Mouse (Mus musculus): ENCODE results near the gene Klhl35. TPM values are rescaled to one million over a fixed set of nuclear protein-coding genes. Genes with fewer than 3 reads are reported as not detected.

Klhl35 gene
- polyA plus RNA-seq (2017; shearing (Covaris generic)) = not detected

DNA sequence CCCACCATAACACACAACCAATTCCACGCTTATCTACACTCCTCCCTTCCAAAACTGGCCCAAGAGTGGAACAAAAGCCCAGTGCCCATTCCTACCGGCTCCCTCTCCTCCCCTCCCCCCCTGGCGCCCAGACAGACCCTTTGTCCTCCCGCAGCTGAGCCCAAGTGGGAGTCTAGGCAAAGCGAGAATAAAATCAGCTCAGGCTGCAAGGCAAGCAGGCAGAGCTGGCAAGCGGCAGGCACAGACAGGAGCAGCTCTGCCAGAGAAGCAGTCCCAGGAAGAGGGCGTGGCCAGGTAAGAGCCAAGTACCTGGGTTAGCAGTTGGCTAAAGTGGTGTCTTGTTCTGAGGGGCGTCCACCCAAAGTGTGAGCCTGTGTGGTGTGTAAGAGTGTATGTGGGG lies at the start of gene Klhl35:
Gene Klhl35 (plus strand): TSS at position 194 of the 400 bp plus-strand sequence.
- no peak for ATAC-seq

DNA sequence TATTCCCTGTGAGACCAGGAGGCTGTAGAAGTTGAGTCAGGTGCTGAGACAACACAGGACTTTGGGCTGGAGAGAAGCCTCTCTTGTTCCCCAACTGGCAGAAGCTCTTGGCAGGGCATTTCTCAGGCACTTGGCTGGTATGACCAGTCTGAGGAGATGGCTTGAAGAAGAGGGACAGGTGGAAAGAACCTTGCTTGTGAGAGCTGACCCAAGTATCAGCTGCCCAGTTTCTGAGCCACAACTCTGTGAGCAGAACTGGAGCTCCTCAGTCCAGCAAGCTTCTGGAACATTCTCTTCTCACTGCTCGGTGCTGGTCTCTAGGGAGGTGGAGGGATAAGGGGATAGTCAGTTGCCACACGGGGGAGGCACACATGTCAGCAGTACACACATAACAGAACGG lies 46.5 kb upstream of the Klhl35 start:
- ATAC-seq = no peak

DNA sequence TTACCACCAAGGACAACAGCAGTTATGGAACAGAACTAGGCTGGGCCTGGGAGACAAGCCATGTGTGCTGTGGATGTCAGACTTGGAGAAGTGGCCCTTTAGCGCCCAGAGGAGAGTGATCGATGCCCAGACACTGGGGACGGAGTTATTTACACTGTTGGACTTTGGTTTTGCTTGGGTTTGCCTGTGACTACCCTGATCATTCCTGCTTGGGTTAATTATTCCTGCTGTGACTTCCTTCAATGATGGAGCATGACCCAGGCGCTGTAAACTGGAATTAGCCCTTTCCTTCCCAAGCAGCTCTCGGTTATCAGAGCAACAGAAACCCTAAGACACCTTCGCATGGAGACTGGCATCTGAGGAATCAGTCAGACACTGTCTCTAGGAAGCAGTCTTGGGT lies 44.8 kb upstream of the Klhl35 start:
- ATAC-seq = no peak

DNA sequence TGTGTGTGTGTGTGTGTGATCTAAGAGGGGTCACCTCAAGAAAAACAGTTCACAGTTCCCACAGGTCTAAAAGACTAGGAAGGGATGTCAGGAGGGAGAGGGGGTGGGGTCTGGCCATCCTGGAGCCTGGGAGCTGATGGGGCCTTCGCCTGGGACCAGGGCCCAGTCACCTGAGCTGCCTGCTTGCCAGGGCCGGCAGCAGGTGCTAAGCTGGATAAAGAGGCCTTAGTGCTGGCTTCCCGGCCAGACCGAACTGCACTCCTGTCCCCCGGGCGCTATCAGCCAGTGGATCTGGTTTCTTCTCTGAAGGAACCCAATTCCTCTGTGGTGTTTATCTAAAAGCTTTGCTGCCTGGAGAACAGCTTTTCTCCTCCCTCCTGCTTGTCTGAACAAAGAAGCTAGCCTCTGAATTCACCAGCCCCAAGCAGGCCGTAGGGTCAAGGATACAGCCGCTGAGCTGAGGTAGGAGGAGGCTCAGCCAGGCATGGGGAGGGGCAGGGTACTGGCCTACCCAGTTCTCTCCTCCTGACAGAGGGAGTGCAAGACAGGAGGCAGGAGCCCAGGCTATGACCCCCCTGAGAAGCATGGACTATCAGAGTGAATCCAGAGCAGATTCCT lies 41.2 kb upstream of the Klhl35 start:
- ATAC-seq = no peak

DNA sequence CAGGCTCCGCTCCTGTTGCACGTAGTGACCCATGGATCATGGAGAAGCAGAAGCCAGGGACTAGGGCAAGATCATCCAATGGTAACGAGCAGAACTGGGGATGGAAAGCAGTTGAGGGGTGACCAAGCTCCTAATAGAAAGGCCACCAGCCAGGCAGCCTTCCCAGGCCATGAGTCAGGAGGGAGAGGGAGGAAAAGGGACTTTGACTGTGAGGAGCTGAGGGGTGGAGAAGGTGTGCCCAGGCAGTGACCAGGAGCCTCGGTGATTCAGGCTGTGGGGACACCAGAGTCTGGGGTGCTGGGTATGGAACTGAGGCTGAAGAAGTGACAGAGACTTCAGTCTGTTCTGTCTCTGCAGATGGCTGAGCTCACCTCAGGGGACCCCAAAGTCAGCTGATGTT lies 40.1 kb upstream of the Klhl35 start:
- ATAC-seq = no peak

DNA sequence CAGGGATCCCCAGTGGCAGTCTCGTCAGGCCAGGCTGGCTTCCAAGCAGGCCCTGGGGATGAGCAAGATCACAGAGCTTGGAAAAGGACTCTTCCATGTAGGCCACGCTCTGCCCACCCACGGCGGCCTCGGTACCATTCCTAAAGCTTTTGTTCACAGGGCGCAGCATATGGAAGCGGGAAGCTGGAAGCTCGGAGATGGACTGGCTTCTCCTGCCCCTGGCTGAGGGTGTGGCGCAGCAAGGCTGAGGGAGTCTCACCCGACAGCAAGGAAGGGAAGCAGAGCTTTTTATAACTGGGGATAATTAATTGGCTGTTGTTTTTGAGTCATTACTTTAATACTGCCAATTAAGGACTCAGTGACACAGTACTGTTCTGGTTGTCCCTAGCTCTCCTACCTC lies 38.8 kb upstream of the Klhl35 start:
- ATAC-seq = no peak

DNA sequence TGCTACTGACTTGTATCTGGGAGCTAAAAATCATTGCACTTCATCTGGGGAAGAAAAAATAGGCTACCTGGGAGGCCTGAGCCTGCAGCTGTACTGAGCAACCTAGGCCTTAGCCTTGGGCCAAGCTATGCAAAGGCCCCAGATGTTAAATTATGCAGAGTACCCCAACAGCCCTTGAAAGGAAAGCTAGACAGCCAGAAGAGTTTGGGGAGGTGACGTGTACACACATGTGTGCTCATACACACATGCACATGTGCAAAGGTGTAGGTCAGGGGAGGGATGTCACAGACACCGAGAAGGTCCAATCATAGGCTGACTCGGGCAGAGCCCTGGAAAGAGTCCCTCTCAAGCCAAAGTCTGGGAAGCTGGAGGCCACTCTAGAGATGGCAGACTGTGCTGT lies 37.8 kb upstream of the Klhl35 start:
- no peak for ATAC-seq

DNA sequence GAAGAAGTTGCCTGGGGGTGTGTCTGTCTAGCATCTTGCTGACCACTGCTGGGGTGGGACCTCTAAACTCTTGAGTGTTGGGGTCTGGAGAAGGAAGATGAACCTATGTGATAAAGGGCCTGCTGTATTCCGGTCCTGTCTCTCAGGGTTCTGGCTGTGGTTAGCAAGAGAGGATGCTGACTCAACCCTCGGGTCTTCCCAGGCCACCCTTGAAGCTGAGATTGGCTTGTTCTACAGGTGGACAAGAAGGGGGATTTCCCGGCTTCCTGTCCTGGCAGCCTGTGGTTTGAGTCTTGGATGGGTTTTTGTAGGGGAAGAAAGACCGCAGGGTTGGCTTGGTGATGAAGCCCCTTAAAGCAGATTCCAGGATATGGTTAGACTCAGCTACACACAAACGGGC lies 37.0 kb upstream of the Klhl35 start:
- ATAC-seq = peak; percentile 58

DNA sequence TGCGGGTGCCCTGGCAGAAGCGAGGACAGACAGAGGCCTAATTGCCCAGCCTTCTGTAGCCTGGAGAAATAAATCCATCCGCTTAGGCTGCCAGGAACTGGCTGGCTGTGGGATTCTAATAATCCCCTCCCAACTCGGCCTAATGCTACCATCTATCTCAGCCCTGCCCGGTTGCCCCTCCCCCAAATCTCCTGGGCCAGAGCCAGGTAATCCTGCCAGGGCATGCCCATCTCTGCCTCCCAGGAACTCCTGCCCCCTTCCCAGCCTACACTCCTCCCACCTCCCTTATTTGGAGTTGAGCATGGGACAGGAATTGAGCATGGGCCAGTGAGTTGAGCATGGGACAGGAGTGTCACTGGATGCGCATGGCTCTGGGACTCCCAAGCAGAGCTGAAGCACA lies 36.0 kb upstream of the Klhl35 start:
- ATAC-seq = no peak

DNA sequence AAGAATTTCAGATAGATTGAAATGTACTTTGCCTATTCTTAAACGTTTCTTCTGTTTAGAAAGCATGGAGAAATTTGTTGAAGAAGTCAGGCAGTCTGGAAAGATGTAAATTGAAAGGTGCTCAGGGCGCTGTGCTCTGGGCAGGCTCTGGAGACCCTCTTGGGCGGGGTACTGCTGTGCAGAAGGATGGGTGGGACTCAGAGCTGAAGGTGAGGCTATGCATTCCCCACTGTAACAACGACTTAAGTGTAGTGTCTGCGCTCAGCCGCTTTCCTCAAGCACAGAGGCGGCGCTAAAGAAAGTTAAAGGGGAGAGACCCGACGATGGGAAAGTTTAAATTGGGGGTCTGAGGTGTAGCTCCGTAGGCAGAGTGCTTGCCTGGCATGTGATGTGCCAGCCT lies 35.6 kb upstream of the Klhl35 start:
- no peak for ATAC-seq

DNA sequence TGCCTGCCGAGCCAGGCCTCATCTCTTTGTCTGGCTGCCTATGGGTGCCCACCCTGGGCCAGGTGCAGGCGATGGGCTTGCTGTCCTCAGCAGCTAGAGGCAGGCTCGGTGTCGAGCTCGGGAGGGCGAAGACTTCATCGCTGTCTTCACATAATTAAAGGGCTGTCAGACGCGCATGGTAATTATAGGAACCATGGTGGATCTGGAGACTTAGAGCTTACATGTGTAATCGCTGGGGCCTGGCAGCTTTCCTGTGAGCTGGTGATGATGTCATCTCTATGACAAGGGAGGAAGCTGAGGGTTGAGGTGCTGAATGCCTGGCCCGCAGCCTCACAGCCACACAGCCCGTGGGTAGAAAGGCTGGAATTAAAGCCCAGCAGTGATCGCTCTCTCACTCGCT lies 33.6 kb upstream of the Klhl35 start:
- ATAC-seq = peak; percentile 80

DNA sequence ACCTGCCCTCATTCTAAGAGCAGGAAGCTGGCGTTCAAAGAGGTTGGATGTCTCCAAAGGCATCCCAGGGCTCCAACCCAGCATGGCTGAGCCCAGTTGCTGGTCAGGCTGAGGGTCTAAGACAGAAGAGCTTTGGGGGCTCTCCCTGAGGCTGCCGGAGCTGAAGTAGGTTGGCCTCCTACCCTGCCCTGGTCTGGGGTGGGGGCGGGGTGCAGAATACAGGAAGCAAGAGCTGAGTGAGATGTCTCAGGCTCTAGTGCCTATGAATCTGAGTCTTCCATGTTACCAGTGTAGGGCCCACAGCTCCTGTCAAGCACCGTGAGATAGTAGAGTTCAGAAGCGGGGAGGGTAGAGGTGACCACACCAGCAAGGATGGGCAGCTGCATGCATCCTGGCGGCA lies 32.9 kb upstream of the Klhl35 start:
- no peak for ATAC-seq

DNA sequence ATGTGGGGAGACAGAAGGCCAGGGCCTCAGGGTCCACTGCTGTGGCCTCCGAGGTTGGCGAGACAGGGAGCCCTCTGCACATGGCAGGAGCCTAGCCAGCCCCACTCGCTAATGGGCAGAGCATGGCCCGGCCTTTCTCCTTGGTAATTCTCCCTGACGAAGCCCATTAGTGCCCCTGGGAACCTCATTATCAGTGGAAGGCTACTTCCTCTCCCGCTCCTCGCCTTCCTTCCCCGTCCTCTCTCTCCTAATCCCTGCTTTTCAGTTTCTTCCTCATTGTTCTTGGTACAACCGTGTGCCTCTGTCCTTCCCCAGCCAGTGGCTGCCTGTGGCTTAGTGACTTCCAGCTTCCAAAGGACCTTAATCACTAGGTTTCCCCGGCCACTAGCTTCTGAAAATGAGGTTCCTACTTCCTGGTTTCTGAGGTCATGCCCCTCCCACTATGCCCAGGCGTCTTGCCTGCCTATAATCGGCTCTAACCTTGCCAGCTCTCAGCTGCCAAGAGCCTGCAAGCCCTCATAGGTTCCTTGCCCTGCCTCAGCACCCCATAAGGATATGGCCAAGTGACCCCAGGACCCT lies 31.0 kb upstream of the Klhl35 start:
- no peak for ATAC-seq

DNA sequence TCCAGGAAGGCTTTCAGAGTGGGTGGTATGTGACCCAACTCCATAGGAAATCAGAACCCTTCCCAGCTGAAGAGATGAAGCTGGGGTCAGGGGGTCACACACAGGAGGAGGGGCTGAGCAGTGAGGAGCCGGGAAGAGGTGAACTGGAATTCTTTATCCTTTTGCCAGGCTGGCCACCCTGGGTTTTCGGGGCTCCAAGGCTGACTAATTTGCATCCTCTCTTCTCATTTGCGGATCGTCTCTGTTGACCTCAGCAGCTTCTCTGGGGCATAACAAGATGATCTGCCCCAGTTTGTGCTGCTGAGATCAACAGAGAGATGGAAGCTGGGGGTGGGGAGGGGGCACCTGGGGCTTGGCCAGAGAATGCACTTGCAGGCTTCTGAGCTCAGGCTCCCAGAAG lies 29.3 kb upstream of the Klhl35 start:
- no peak for ATAC-seq

DNA sequence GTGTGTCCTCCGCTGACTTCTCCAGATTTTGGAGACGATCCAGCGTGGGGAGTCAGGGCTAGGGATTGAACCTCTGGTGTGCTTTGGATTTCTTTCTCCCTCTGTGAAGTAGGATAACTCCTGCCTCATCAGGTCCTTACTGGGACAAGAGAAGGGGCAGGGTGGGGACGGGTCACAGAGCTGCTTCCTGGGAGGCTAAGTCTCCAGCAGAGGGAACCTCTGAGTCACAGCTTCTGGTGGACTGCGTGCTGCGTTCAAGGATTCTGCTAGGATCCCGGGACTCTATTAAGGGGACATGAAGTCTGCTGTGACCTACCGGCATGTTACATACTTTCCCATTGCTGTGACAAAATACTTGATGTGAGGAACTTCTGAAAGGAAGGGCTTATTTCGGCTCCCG lies 26.9 kb upstream of the Klhl35 start:
- ATAC-seq = no peak

DNA sequence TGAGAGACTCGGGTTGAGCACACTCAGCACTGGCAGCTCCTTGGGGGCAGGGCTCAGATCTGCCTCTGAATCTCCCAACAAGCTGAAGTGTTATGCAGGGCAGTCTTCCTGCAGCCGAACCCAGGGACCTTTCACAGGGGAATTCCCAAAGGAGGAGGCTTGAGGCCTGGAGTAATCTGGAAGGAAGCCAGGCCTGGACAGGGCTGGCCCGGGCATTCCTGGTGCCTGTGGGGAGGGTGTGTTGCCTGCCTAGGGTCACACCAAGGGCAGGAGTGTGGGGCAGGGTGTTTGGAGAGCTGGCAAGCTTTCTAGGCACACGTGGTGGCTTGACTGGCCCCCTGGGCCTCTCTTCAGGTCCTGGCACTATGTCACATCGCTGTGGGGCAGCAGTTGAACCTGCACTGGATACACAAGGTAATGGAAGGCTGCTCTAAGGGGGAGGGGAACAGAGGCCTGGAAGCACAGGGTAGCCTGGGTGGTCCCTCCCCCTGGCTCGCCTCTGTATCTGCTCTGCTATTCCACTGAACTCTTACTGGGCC lies 24.2 kb upstream of the Klhl35 start:
- ATAC-seq = no peak

DNA sequence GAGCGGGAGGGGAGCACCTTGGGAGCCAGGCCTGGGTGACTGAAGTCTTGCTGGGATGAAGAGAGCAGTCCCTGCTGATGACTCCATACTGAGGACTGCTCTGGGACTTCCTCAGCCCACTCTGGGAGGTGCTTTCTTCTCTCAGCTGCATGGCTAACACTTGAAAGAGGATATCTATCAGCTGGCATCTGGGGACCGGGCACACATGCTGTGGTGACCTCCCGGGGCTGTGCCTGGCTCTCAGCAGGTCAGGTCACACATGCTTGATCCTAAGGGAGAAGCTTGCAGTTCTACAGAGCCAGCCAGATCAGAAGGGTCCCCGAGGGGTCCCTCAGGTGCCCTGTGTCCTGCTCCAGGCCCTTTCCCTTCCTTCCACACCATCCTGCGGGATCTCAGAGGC lies 22.6 kb upstream of the Klhl35 start:
- no peak for ATAC-seq

DNA sequence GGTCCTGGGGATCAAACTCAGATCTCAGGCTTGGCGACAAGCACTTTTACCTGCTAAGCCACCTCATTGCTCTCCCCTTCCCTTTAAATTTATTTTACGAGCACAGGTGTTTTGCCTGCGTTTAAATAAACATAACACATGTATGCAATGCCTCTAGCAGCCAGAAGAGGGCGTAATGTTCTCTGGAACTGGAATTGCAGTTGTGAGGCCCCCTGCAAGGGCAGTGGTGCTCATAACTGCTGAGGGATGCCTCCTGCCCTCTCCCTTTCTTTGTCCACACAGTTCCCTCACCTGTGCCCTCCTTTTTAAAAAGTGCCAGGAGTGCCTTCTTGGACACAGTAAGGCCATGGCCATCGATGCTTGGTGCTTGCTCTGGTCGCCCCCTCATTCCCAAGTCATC lies 21.8 kb upstream of the Klhl35 start:
- ATAC-seq = no peak

DNA sequence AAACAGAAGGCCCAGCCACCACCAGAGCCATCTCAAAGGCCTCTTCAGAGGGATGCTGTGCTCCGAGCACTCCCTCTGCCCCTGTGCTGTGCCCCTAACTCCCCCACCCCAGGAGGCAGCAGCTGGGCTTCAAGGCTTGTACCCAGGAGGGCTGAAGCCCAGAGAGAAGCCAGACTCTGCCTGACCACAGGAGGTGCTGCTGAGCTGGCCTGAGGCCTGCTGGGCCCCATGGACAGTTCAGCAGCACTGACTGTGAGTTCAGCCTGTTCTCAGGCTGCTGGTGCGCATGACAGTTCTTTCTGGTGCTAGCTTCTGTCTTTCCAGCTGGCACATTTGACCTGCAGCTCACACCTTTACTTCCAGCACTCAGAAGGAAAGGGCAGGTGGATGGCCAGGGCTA lies 20.0 kb upstream of the Klhl35 start:
- no peak for ATAC-seq

DNA sequence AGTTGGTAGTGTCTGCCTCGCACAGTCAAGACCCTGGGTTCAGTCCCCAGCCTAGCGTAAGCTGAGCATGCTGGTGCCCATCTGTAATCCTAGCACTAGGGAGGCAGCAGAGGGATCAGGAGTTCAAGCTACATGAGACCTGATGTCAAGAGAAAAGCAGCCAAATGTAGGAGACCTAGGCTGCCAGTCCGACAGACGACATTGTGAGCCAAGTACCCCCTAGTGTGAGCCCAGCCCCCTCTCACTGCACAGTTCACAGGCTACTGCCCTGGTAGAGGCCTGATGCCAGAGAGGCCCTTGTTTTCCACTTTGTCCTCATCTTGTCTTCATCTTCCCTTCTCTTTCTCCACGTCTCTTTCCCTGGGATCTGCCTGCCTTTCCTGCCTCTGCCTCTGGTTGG lies 18.5 kb upstream of the Klhl35 start:
- no peak for ATAC-seq

DNA sequence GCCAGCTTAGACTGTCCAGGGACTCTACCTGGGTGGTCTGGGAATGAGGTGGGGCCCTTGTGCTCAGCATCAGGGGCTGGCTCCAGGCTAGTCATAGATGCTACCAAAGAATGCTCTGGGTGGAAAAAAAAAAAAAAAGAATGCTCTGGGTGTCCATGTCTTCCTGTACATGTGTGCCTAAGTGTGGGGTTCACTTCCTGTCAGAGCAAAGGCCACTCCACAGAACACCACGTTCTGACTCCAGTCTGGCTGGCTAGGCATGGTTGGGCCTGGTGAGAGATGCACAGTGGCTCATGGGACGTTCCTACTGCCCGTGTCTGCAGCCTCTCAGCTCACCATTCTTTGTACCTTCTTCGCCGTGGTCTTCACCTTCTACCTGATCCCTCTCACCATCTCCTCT lies 17.2 kb upstream of the Klhl35 start:
- ATAC-seq = peak; percentile 56

DNA sequence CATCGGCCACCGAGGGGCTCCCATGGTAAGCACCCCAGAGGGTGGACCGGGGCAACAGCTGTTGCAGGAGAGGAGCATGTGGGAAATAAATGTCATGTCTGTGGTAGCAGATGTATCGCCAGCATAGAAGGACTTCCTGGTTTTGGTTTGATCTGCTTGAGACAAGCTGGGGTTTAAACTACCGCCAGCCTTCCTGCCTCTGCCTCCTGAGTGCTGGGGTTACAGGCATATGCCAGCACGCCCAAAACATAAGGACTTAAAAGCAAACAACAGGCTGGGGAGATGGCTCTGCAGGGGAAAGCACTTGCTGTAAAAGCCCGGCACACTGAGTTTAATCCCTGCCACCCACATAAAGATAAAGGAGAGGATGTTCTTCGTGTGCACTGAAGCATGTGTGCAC lies 16.7 kb upstream of the Klhl35 start:
- ATAC-seq = peak; percentile 66

DNA sequence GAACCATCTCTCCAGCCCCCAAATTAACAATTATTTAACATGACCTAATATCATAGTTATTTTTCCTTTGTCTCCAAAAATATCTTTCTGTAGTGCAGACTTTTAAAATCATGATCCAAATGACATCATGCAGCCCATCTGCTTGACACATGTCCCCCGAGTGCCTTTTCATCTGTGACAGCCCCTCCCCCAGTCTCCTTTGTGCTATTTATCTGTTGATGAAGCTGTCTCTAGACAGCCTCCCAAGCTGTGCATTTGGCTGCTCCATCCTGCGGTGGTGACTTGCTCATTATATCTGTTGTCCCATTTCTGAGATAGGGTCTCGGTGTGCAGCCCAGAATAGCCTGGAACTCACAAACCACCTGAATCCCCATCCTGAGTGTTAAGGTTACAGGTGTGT lies 16.1 kb upstream of the Klhl35 start:
- no peak for ATAC-seq

DNA sequence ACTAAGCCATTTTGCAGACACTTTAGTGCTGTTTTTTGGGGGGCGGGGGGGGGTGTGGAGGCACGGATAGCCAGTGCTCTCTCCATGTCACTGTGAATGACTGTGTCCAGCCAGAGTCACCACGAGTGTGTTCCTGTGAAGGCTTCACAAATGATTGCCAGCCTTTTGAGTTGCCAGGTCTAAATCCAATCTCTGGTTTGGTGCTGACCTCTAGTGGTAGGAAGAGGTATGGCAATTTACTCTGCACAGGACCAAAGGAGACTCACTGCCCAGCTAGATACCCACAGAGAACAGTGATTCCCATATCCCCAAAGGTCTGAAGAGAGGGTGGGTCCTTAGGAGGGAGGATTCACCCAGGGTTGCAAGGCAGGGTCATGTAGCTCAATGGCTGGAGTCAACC lies 15.1 kb upstream of the Klhl35 start:
- peak; percentile 40 for ATAC-seq

DNA sequence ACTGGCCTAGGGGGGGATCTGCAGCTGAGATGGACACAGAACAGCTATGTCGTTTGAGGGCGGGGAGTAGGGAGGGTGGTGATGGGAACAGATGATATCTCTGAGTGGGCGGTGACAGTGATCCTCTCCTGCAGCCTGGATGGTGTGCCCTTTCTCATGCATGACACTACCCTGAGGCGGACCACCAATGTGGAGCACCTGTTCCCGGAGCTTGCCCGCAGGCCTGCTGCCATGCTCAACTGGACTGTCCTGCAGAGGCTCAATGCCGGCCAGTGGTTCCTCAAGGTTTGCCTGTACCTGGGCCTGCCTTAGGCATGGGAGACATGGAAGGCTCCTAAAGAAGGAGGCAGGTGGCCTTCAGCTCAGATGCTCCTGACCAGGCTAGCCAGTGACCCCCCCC lies 12.9 kb upstream of the Klhl35 start:
- ATAC-seq = no peak
